In genomic region chr6:83540017-83540416, GRCm38 (mm10) we compare ENCODE assay signal across 10 mouse cellular contexts. TPM values are rescaled to one million over a fixed set of nuclear protein-coding genes. Genes with fewer than 3 reads are reported as not detected.
DNase-seq lines count a peak whose midpoint lies in the region; ATAC-seq lines count a peak whose summit lies in the region.
"Had no signal": no experiment of that assay in that cellular context is flagged by ENCODE, and none has a peak within 500 bp of the region (broad histone marks: within the 10 kb centered on the region; RNA-seq: fewer than 3 reads in every experiment).

No protein-coding gene starts in this region.

- DNase-seq in hindbrain, embryonic 10.5 days (ENCODE audit: low spot score): no peak
- DNase-seq in left cerebral cortex, postnatal 14 days (ENCODE audit: low spot score in 2 of 2): peak; percentile 36 to 59
- no peak for DNase-seq in spleen, postnatal 14 days (ENCODE audit: low spot score in 2 of 2)
- DNase-seq in urinary bladder, postnatal 14 days (ENCODE audit: low spot score): no peak
- DNase-seq: gastrocnemius, postnatal 10 days; kidney, adult 18-20 months had no signal

- H3K27ac ChIP-seq in hindbrain, embryonic 16.5 days (ENCODE audit: low read depth, low read length): no peak overlapping the region
- no peak overlapping the region for H3K27ac ChIP-seq in hindbrain, embryonic 10.5 days
- H3K27ac ChIP-seq in neural tube, embryonic 13.5 days (replicated peaks): no peak overlapping the region; the same call in 1 of the 2 replicates
- H3K27ac ChIP-seq in neural tube, embryonic 15.5 days (replicated peaks): no peak overlapping the region; the same call in 1 of the 2 replicates
- peak overlapping the region; percentile 81 for H3K27ac ChIP-seq in stomach, embryonic 16.5 days (ENCODE audit: low read length)

- 30% methylated on average over 4 of the region's 4 CpGs for WGBS in hindbrain, embryonic 16.5 days
- 48% methylated on average over 4 of the region's 4 CpGs for WGBS in hindbrain, embryonic 10.5 days
- 36% methylated on average over 4 of the region's 4 CpGs for WGBS in neural tube, embryonic 13.5 days
- 35% methylated on average over 4 of the region's 4 CpGs for WGBS in neural tube, embryonic 15.5 days
- WGBS in stomach, embryonic 16.5 days: 36% methylated on average over 4 of the region's 4 CpGs

- no peaks in the 10 kb centered on the region for H3K9me3 ChIP-seq in hindbrain, embryonic 16.5 days (ENCODE audit: control insufficient read depth, low read length)
- H3K9me3 ChIP-seq in hindbrain, embryonic 10.5 days: no peaks in the 10 kb centered on the region
- H3K9me3 ChIP-seq in neural tube, embryonic 13.5 days: no peaks in the 10 kb centered on the region
- no peaks in the 10 kb centered on the region for H3K9me3 ChIP-seq in neural tube, embryonic 15.5 days (replicated peaks)
- no peaks in the 10 kb centered on the region for H3K9me3 ChIP-seq in stomach, embryonic 16.5 days (replicated peaks; ENCODE audit: control insufficient read depth, low read length)

- H3K4me1 ChIP-seq in hindbrain, embryonic 16.5 days (ENCODE audit: control insufficient read depth, insufficient read depth, low read depth, low read length): no peaks in the 10 kb centered on the region; the same call in 1 of the 2 replicates
- peaks cover 11% of the 10 kb centered on the region; the same call in 1 of the 2 replicates for H3K4me1 ChIP-seq in hindbrain, embryonic 10.5 days (replicated peaks)
- no peaks in the 10 kb centered on the region; the same call in 1 of the 2 replicates for H3K4me1 ChIP-seq in neural tube, embryonic 13.5 days (replicated peaks)
- H3K4me1 ChIP-seq in neural tube, embryonic 15.5 days: peaks cover 9% of the 10 kb centered on the region; the same call in 1 of the 2 replicates
- H3K4me1 ChIP-seq in stomach, embryonic 16.5 days (ENCODE audit: control insufficient read depth, insufficient read depth, low read length): peaks cover 18% of the 10 kb centered on the region; the same call in 1 of the 2 replicates

- H3K27me3 ChIP-seq in hindbrain, embryonic 16.5 days (replicated peaks; ENCODE audit: control insufficient read depth, insufficient read depth, low read length): no peaks in the 10 kb centered on the region
- H3K27me3 ChIP-seq in hindbrain, embryonic 10.5 days (ENCODE audit: insufficient read depth, poor library complexity, severe bottlenecking): no peaks in the 10 kb centered on the region
- no peaks in the 10 kb centered on the region for H3K27me3 ChIP-seq in neural tube, embryonic 13.5 days
- H3K27me3 ChIP-seq in neural tube, embryonic 15.5 days (replicated peaks): no peaks in the 10 kb centered on the region
- no peaks in the 10 kb centered on the region for H3K27me3 ChIP-seq in stomach, embryonic 16.5 days (ENCODE audit: control insufficient read depth, insufficient read depth, low read length)

- H3K36me3 ChIP-seq in hindbrain, embryonic 16.5 days (ENCODE audit: control insufficient read depth, insufficient read depth, low read length): no peaks in the 10 kb centered on the region
- no peaks in the 10 kb centered on the region for H3K36me3 ChIP-seq in hindbrain, embryonic 10.5 days
- H3K36me3 ChIP-seq in neural tube, embryonic 13.5 days: peaks cover 30% of the 10 kb centered on the region
- H3K36me3 ChIP-seq in neural tube, embryonic 15.5 days: peaks cover 23% of the 10 kb centered on the region
- H3K36me3 ChIP-seq in stomach, embryonic 16.5 days (ENCODE audit: control insufficient read depth, insufficient read depth, low read length): no peaks in the 10 kb centered on the region

- intact Hi-C loops in left cerebral cortex, postnatal 14 days (cut with DNase I): no loop called here

- no peak overlapping the region for H3K9ac ChIP-seq in hindbrain, embryonic 16.5 days (ENCODE audit: low read depth, low read length)
- no peak overlapping the region for H3K9ac ChIP-seq in neural tube, embryonic 13.5 days
- H3K9ac ChIP-seq in neural tube, embryonic 15.5 days (replicated peaks): no peak overlapping the region
- H3K9ac ChIP-seq in stomach, embryonic 16.5 days (ENCODE audit: low read length): no peak overlapping the region

- H3K4me2 ChIP-seq in hindbrain, embryonic 16.5 days (ENCODE audit: low read length): no peak overlapping the region
- no peak overlapping the region for H3K4me2 ChIP-seq in neural tube, embryonic 13.5 days
- no peak overlapping the region for H3K4me2 ChIP-seq in neural tube, embryonic 15.5 days
- no peak overlapping the region for H3K4me2 ChIP-seq in stomach, embryonic 16.5 days (ENCODE audit: low read depth, low read length)

- ATAC-seq in hindbrain, embryonic 16.5 days: 0 out of 2 replicates have a peak, but pooled peaks have one; percentile 58
- 0 out of 2 replicates have a peak, but pooled peaks have one; percentile 23 for ATAC-seq in neural tube, embryonic 13.5 days (ENCODE audit: low read depth)
- no peak for ATAC-seq in neural tube, embryonic 15.5 days (ENCODE audit: low FRiP score)
- no peak for ATAC-seq in stomach, embryonic 16.5 days (ENCODE audit: insufficient read depth, low FRiP score)

- no peak overlapping the region for H3K4me3 ChIP-seq in hindbrain, embryonic 16.5 days (ENCODE audit: low read length)
- H3K4me3 ChIP-seq in hindbrain, embryonic 10.5 days: no peak overlapping the region
- no peak overlapping the region for H3K4me3 ChIP-seq in neural tube, embryonic 13.5 days
- H3K4me3 ChIP-seq in neural tube, embryonic 15.5 days (replicated peaks): no peak overlapping the region
- no peak overlapping the region for H3K4me3 ChIP-seq in stomach, embryonic 16.5 days (replicated peaks; ENCODE audit: low read length)

RNA-seq across cellular contexts. Expression of gene Actg2, which starts 4.0 kb away (rescaled TPM):
- polyA plus RNA-seq in hindbrain, embryonic 16.5 days (2015; fragmentation: Nextera tagmentation; extraction: Ambion mirVana): 3.4 and 3.5 TPM in 2 replicates
- 0.92 and 2.1 TPM in 2 replicates for polyA plus RNA-seq in hindbrain, embryonic 10.5 days (2016; fragmentation: Nextera tagmentation; extraction: Ambion mirVana)
- polyA plus RNA-seq in neural tube, embryonic 13.5 days (2015; fragmentation: Nextera tagmentation; extraction: Ambion mirVana): 1.9 and 2.0 TPM in 2 replicates
- polyA plus RNA-seq in neural tube, embryonic 15.5 days (2015; fragmentation: Nextera tagmentation; extraction: Ambion mirVana): 2.3 and 128 TPM in 2 replicates
- total RNA-seq in left cerebral cortex, postnatal 14 days (2021): under 1 TPM; 0.66 to 0.88 TPM
- polyA plus RNA-seq in stomach, embryonic 16.5 days (2015; fragmentation: Nextera tagmentation; extraction: Ambion mirVana): 1,788 and 2,212 TPM in 2 replicates

RNA-seq across cellular contexts. Expression of gene Stambp, which starts 32.5 kb away (rescaled TPM):
- 61.3 and 62.8 TPM in 2 replicates for polyA plus RNA-seq in hindbrain, embryonic 16.5 days (2015; fragmentation: Nextera tagmentation; extraction: Ambion mirVana)
- polyA plus RNA-seq in hindbrain, embryonic 10.5 days (2016; fragmentation: Nextera tagmentation; extraction: Ambion mirVana): 17.5 and 24.3 TPM in 2 replicates
- polyA plus RNA-seq in neural tube, embryonic 13.5 days (2015; fragmentation: Nextera tagmentation; extraction: Ambion mirVana): 46.4 and 49.3 TPM in 2 replicates
- 55.3 and 60.2 TPM in 2 replicates for polyA plus RNA-seq in neural tube, embryonic 15.5 days (2015; fragmentation: Nextera tagmentation; extraction: Ambion mirVana)
- 10 to 100 TPM; 34.0 to 35.3 TPM for total RNA-seq in left cerebral cortex, postnatal 14 days (2021)
- 28.0 and 32.5 TPM in 2 replicates for polyA plus RNA-seq in stomach, embryonic 16.5 days (2015; fragmentation: Nextera tagmentation; extraction: Ambion mirVana)

RNA-seq across cellular contexts. Expression of gene Dguok, which starts 33.2 kb away (rescaled TPM):
- 68.0 and 69.6 TPM in 2 replicates for polyA plus RNA-seq in hindbrain, embryonic 16.5 days (2015; fragmentation: Nextera tagmentation; extraction: Ambion mirVana)
- 61.3 and 68.8 TPM in 2 replicates for polyA plus RNA-seq in hindbrain, embryonic 10.5 days (2016; fragmentation: Nextera tagmentation; extraction: Ambion mirVana)
- 70.8 and 75.7 TPM in 2 replicates for polyA plus RNA-seq in neural tube, embryonic 13.5 days (2015; fragmentation: Nextera tagmentation; extraction: Ambion mirVana)
- polyA plus RNA-seq in neural tube, embryonic 15.5 days (2015; fragmentation: Nextera tagmentation; extraction: Ambion mirVana): 74.3 and 74.4 TPM in 2 replicates
- 10 to 100 TPM; 21.8 to 22.9 TPM for total RNA-seq in left cerebral cortex, postnatal 14 days (2021)
- 69.5 and 79.1 TPM in 2 replicates for polyA plus RNA-seq in stomach, embryonic 16.5 days (2015; fragmentation: Nextera tagmentation; extraction: Ambion mirVana)

Comparison
In these comparisons a context has a peak if more than half of its experiments do, and no peak if none do; other contexts are left out.
1. ATAC-seq: peak in hindbrain, embryonic 16.5 days (single experiment) and neural tube, embryonic 13.5 days (single experiment); none in neural tube, embryonic 15.5 days (single experiment) and stomach, embryonic 16.5 days (single experiment).
2. DNase-seq: peak in left cerebral cortex, postnatal 14 days (2 of 2); none in hindbrain, embryonic 10.5 days (single experiment), spleen, postnatal 14 days (0 of 2) and urinary bladder, postnatal 14 days (single experiment).
3. RNA of gene Actg2, which starts 4.0 kb away (polyA plus RNA-seq): 1,788 to 2,212 TPM in stomach, embryonic 16.5 days; 3.4 to 3.5 TPM in hindbrain, embryonic 16.5 days, 2.3 to 128 TPM in neural tube, embryonic 15.5 days, 0.92 to 2.1 TPM in hindbrain, embryonic 10.5 days and 1.9 to 2.0 TPM in neural tube, embryonic 13.5 days; every median in the first group is over 10 times any median in the second.